29 mouse cellular contexts compared by ENCODE assay signal in the genomic region with DNA sequence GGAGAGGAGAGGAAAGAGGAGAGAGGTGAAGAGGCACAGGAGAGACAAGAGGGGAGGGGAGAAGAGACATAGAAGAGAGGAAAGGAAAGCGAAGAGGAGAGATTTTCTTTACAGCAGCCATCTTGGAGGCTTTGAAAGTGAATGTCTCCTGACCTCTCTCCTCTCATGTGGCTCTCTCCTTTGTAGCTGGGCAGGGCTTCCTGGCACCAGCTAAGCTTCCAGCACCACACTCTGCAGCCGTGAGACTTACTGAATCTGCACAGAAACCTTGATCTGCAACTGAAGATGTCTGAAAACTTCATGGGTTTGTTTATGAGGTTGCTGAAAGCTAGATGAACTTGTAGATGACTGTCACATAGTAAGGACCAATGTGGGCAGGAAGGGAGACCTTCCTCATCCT.
DNase-seq lines count a peak whose midpoint lies in the region; ATAC-seq lines count a peak whose summit lies in the region.
"Had no signal": no experiment of that assay in that cellular context is flagged by ENCODE, and none has a peak within 500 bp of the region (broad histone marks: within the 10 kb centered on the region; RNA-seq: fewer than 3 reads in every experiment).

No protein-coding gene starts in this region.

- H3K9me3 ChIP-seq in midbrain, embryonic 15.5 days: no peaks in the 10 kb centered on the region
- H3K9me3 ChIP-seq: forebrain, embryonic 10.5 days; forebrain, embryonic 13.5 days; heart, embryonic 12.5 days; heart, embryonic 15.5 days; hindbrain, embryonic 12.5 days; hindbrain, embryonic 15.5 days; intestine, embryonic 15.5 days had no signal

- no peak overlapping the region for H3K27ac ChIP-seq in midbrain, embryonic 15.5 days
- H3K27ac ChIP-seq: forebrain, embryonic 10.5 days; forebrain, embryonic 13.5 days; heart, embryonic 15.5 days; hindbrain, embryonic 12.5 days; hindbrain, embryonic 15.5 days; intestine, embryonic 15.5 days had no signal

- 81% methylated on average over 2 of the region's 2 CpGs for WGBS in midbrain, embryonic 15.5 days

- H3K27me3 ChIP-seq in midbrain, embryonic 15.5 days (replicated peaks): no peaks in the 10 kb centered on the region
- H3K27me3 ChIP-seq: CH12.LX; forebrain, embryonic 13.5 days; heart, embryonic 15.5 days; hindbrain, embryonic 12.5 days; hindbrain, embryonic 15.5 days; Patski had no signal

- H3K36me3 ChIP-seq in midbrain, embryonic 15.5 days (replicated peaks): no peaks in the 10 kb centered on the region
- H3K36me3 ChIP-seq: forebrain, embryonic 10.5 days; G1E; heart, embryonic 12.5 days; heart, embryonic 15.5 days; hindbrain, embryonic 12.5 days; hindbrain, embryonic 15.5 days; intestine, embryonic 15.5 days had no signal

- H3K4me2 ChIP-seq in midbrain, embryonic 15.5 days: no peak overlapping the region
- H3K4me2 ChIP-seq: forebrain, embryonic 13.5 days; heart, embryonic 12.5 days; heart, embryonic 15.5 days; hindbrain, embryonic 12.5 days; hindbrain, embryonic 15.5 days; intestine, embryonic 15.5 days had no signal

- H3K4me3 ChIP-seq in midbrain, embryonic 15.5 days: no peak overlapping the region
- H3K4me3 ChIP-seq: forebrain, embryonic 10.5 days; forebrain, embryonic 13.5 days; heart, embryonic 12.5 days; heart, embryonic 15.5 days; hindbrain, embryonic 12.5 days; hindbrain, embryonic 15.5 days; intestine, embryonic 15.5 days had no signal

- H3K9ac ChIP-seq in midbrain, embryonic 15.5 days: no peak overlapping the region
- H3K9ac ChIP-seq: forebrain, embryonic 13.5 days; heart, embryonic 12.5 days; heart, embryonic 15.5 days; hindbrain, embryonic 12.5 days; hindbrain, embryonic 15.5 days; intestine, embryonic 15.5 days had no signal

- no peaks in the 10 kb centered on the region for H3K4me1 ChIP-seq in midbrain, embryonic 15.5 days
- H3K4me1 ChIP-seq: forebrain, embryonic 10.5 days; forebrain, embryonic 13.5 days; heart, embryonic 12.5 days; heart, embryonic 15.5 days; hindbrain, embryonic 12.5 days; hindbrain, embryonic 15.5 days; intestine, embryonic 15.5 days had no signal

- DNase-seq in CD4-positive, CD25-positive, alpha-beta regulatory T cell, adult 2 months (ENCODE audit: low read depth, low spot score): peak; percentile 28
- peak; percentile 70 for DNase-seq in naive thymus-derived CD4-positive, alpha-beta T cell, adult 2 months (ENCODE audit: low read depth)
- DNase-seq in thymus, postnatal 10 days (ENCODE audit: low spot score in 2 of 2): peak; percentile 36 to 47
- DNase-seq in thymus, postnatal 36 days: peak; percentile 36 to 63
- DNase-seq in heart, adult 11 months: no peak
- DNase-seq in kidney, adult 11 months: no peak
- DNase-seq in embryo, embryonic 10 days (ENCODE audit: low spot score): no peak
- DNase-seq: adrenal gland, adult 8-10 months; adrenal gland, postnatal 25 days; B cell, adult 2 months; cerebellum, adult 11-12 months; cerebellum, adult 8-10 months; cerebellum, postnatal 10 days; cerebellum, postnatal 36 days; gastrocnemius, postnatal 10 days; gastrocnemius, postnatal 36 days; heart, postnatal 10 days had no signal

- ATAC-seq in midbrain, embryonic 15.5 days (replicated peaks): no peak
- ATAC-seq: forebrain, embryonic 13.5 days; forebrain, embryonic 16.5 days; intestine, embryonic 15.5 days; Patski had no signal

Comparison
In these comparisons a context has a peak if more than half of its experiments do, and no peak if none do; other contexts are left out.
1. DNase-seq: peak in CD4-positive, CD25-positive, alpha-beta regulatory T cell, adult 2 months (single experiment), naive thymus-derived CD4-positive, alpha-beta T cell, adult 2 months (single experiment), thymus, postnatal 10 days (2 of 2) and thymus, postnatal 36 days (2 of 2); none in heart, adult 11 months (single experiment), kidney, adult 11 months (single experiment) and embryo, embryonic 10 days (single experiment).